Mouse (Mus musculus): ENCODE results near the gene Slc25a4. TPM values are rescaled to one million over a fixed set of nuclear protein-coding genes. Genes with fewer than 3 reads are reported as not detected.

Gene Slc25a4
- polyA plus RNA-seq, 1 experiment, result 502 TPM

DNA sequence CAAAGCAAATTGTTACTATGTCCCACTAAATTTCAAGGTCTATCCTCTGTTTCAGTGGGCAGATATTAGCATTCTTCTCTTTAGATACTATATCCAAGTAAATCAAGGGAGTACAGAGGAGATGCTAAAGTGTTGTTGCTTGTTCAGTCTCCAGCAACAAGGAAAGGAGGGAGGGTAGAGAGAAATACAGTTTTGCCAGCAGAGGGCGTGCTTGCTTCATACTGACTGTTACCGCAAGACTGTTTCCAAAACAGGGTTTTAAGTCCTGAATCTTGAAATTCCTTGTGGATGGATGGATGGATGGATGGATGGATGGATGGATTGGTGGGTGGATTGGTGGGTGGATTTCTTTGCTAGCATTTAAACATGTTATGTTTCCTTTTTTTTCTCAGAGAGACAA is 25.7 kb downstream of the Slc25a4 start:
- Histone ChIP-seq H3K4me1 (ENCODE audit: control insufficient read depth, insufficient read depth, low read length) (no peaks in the 10 kb centered on the region), H3K36me3 (ENCODE audit: control insufficient read depth, insufficient read depth, low read length) (no peaks in the 10 kb centered on the region; the same call in 1 of the 2 replicates), H3K4me3 (ENCODE audit: insufficient read depth, low read depth, low read length) (no peak overlapping the region), H3K27me3 (replicated peaks; ENCODE audit: control insufficient read depth, insufficient read depth, low read length) (no peaks in the 10 kb centered on the region), H3K27ac (ENCODE audit: insufficient read depth, low read depth, low read length) (no peak overlapping the region)
- peak; percentile 48 for DNase-seq
- no peak for TF ChIP-seq POLR2A (IDR thresholded peaks at IDR 0.05; ENCODE audit: low read depth, low read length)
- TF ChIP-seq CTCF (conservative IDR thresholded peaks at IDR 0.05; ENCODE audit: insufficient read depth, insufficient read length, low read depth, low read length), result peak; percentile 44
- 8% methylated on average over 2 of the region's 2 CpGs for WGBS

- H3K27ac ChIP-seq (ENCODE audit: insufficient read depth, low read depth, low read length), result no peak overlapping the region
- H3K27me3 ChIP-seq (replicated peaks; ENCODE audit: control insufficient read depth, insufficient read depth, low read length), result no peaks in the 10 kb centered on the region
- no peak overlapping the region for H3K4me3 ChIP-seq (ENCODE audit: insufficient read depth, low read depth, low read length)
- WGBS, result 95% methylated on average over 7 of the region's 7 CpGs
- H3K36me3 ChIP-seq (ENCODE audit: control insufficient read depth, insufficient read depth, low read length), result no peaks in the 10 kb centered on the region; the same call in 1 of the 2 replicates
- H3K4me1 ChIP-seq (ENCODE audit: control insufficient read depth, insufficient read depth, low read length), result no peaks in the 10 kb centered on the region
- DNase-seq, result no peak
- TF ChIP-seq CTCF (conservative IDR thresholded peaks at IDR 0.05; ENCODE audit: insufficient read depth, insufficient read length, low read depth, low read length) (no peak), POLR2A (IDR thresholded peaks at IDR 0.05; ENCODE audit: low read depth, low read length) (no peak)
These were observed 30.9 kb downstream of the Slc25a4 start for GRCm38 (mm10) chr8:46180136-46180535.

DNA sequence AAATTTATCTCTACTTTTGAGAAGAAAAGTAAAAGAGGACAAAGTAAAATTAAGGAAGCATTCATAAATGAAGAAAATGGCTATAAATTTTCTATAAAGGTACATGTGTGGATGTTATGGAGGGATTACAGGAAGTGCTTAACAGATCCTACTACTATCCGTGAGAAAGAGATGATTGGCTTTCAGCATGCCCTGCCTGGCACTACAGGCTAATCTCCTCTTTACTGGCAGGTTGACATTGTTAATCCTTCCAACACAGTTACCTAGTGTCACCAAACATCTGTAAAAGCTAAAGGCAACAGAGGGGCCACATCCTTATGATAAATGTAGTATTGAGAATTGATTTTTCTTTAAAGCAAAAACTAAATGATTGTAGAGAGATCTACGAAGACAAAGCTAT is 37.4 kb downstream of the Slc25a4 start:
- TF ChIP-seq POLR2A (IDR thresholded peaks at IDR 0.05; ENCODE audit: low read depth, low read length) (no peak), CTCF (conservative IDR thresholded peaks at IDR 0.05; ENCODE audit: insufficient read depth, insufficient read length, low read depth, low read length) (no peak)
- H3K27me3 ChIP-seq (replicated peaks; ENCODE audit: control insufficient read depth, insufficient read depth, low read length), result no peaks in the 10 kb centered on the region

GRCm38 (mm10) chr8:46163870-46164190 is 47.3 kb downstream of the Slc25a4 start:
- WGBS, result under 1% methylated on average over 24 of the region's 25 CpGs
- Histone ChIP-seq H3K36me3 (ENCODE audit: control insufficient read depth, insufficient read depth, low read length) (no peaks in the 10 kb centered on the region), H3K27me3 (replicated peaks; ENCODE audit: control insufficient read depth, insufficient read depth, low read length) (no peaks in the 10 kb centered on the region), H3K4me1 (ENCODE audit: control insufficient read depth, insufficient read depth, low read length) (peaks cover 10% of the 10 kb centered on the region; the same call in 1 of the 2 replicates), H3K27ac (ENCODE audit: insufficient read depth, low read depth, low read length) (peak overlapping the region; percentile 49), H3K4me3 (ENCODE audit: insufficient read depth, low read depth, low read length) (peak overlapping the region; percentile 94)
- DNase-seq, result no peak
- TF ChIP-seq POLR2A (IDR thresholded peaks at IDR 0.05; ENCODE audit: low read depth, low read length) (no peak), CTCF (conservative IDR thresholded peaks at IDR 0.05; ENCODE audit: insufficient read depth, insufficient read length, low read depth, low read length) (no peak)

More for the DNA sequence above, 37.4 kb downstream of the Slc25a4 start:
- Histone ChIP-seq H3K4me1 (ENCODE audit: control insufficient read depth, insufficient read depth, low read length) (no peaks in the 10 kb centered on the region), H3K4me3 (ENCODE audit: insufficient read depth, low read depth, low read length) (no peak overlapping the region), H3K27ac (ENCODE audit: insufficient read depth, low read depth, low read length) (no peak overlapping the region), H3K36me3 (ENCODE audit: control insufficient read depth, insufficient read depth, low read length) (peaks cover 1% of the 10 kb centered on the region; the same call in 1 of the 2 replicates)
- 81% methylated on average over 2 of the region's 2 CpGs for WGBS
- DNase-seq, result no peak

GRCm38 (mm10) chr8:46162953-46163869 is 47.9 kb downstream of the Slc25a4 start:
- Histone ChIP-seq H3K36me3 (ENCODE audit: control insufficient read depth, insufficient read depth, low read length) (no peaks in the 10 kb centered on the region), H3K4me3 (ENCODE audit: insufficient read depth, low read depth, low read length) (peak overlapping the region; percentile 94), H3K27me3 (replicated peaks; ENCODE audit: control insufficient read depth, insufficient read depth, low read length) (no peaks in the 10 kb centered on the region), H3K4me1 (ENCODE audit: control insufficient read depth, insufficient read depth, low read length) (peaks cover 10% of the 10 kb centered on the region; the same call in 1 of the 2 replicates), H3K27ac (ENCODE audit: insufficient read depth, low read depth, low read length) (peak overlapping the region; percentile 81)
- under 1% methylated on average over 77 of the region's 77 CpGs for WGBS
- peak; percentile 98 for DNase-seq
- peak; percentile 87 for TF ChIP-seq POLR2A (IDR thresholded peaks at IDR 0.05; ENCODE audit: low read depth, low read length)
- TF ChIP-seq CTCF (conservative IDR thresholded peaks at IDR 0.05; ENCODE audit: insufficient read depth, insufficient read length, low read depth, low read length), result no peak

Other genes starting within 250 kb of the Slc25a4 start
- gene 1700029J07Rik, start 236.0 kb downstream of the Slc25a4 start, polyA plus RNA-seq (2012; rRNA removed), result 1.2 and 1.3 TPM in 2 replicates
- gene Ufsp2, start 235.8 kb downstream of the Slc25a4 start, polyA plus RNA-seq (2012; rRNA removed), result 22.9 and 29.2 TPM in 2 replicates
- 0.17 and 0.18 TPM in 2 replicates for gene Lrp2bp, start 212.0 kb downstream of the Slc25a4 start, polyA plus RNA-seq (2012; rRNA removed)
- gene Ankrd37, start 205.6 kb downstream of the Slc25a4 start, polyA plus RNA-seq (2012; rRNA removed), result 1.5 and 1.8 TPM in 2 replicates
- 6.2 and 7.4 TPM in 2 replicates for gene Cfap97, start 59.5 kb downstream of the Slc25a4 start, polyA plus RNA-seq (2012; rRNA removed)
- 8.6 and 9.8 TPM in 2 replicates for gene Snx25, start 59.1 kb downstream of the Slc25a4 start, polyA plus RNA-seq (2012; rRNA removed)
- gene Helt, start 83.4 kb upstream of the Slc25a4 start, polyA plus RNA-seq (2012; rRNA removed), result not detected in 2 replicates

All from kidney, adult 2 months (tissue).